Comparison of ENCODE assay signal across 17 mouse cellular contexts in genomic region chr19:36606270-36606669, GRCm38 (mm10). TPM values are rescaled to one million over a fixed set of nuclear protein-coding genes. Genes with fewer than 3 reads are reported as not detected.
DNase-seq lines count a peak whose midpoint lies in the region; ATAC-seq and TF ChIP-seq lines count a peak whose summit lies in the region.
"Had no signal": no experiment of that assay in that cellular context is flagged by ENCODE, and none has a peak within 500 bp of the region (broad histone marks: within the 10 kb centered on the region; RNA-seq: fewer than 3 reads in every experiment).

No protein-coding gene starts in this region.

- no peak overlapping the region for H3K27ac ChIP-seq in layer of hippocampus, adult 2 months
- no peak overlapping the region for H3K27ac ChIP-seq in midbrain, postnatal 0 days (ENCODE audit: low read depth, low read length)
- H3K27ac ChIP-seq in midbrain, embryonic 16.5 days (ENCODE audit: low read length), result no peak overlapping the region
- H3K27ac ChIP-seq: hindbrain, embryonic 13.5 days; midbrain, embryonic 13.5 days had no signal

- DNase-seq in embryo, embryonic 10 days (ENCODE audit: low spot score), result peak; percentile 35
- DNase-seq in embryo, embryonic 9.5 days (ENCODE audit: extremely low spot score), result no peak
- no peak for DNase-seq in layer of hippocampus, adult 2 months (ENCODE audit: low spot score in 2 of 2)
- no peak for DNase-seq in layer of hippocampus, postnatal 36 days
- DNase-seq in midbrain, postnatal 0 days (ENCODE audit: low spot score), result peak; percentile 56
- no peak for DNase-seq in ovary, postnatal 10 days (ENCODE audit: low spot score)
- DNase-seq: adrenal gland, adult 2 months; cerebellum, postnatal 36 days; kidney, adult 9 months; lung, postnatal 14 days; right cerebral cortex, postnatal 14 days; thymus, adult 18-20 months had no signal

- H3K36me3 ChIP-seq in midbrain, postnatal 0 days (ENCODE audit: insufficient read depth, low read length), result no peaks in the 10 kb centered on the region
- peaks cover 3% of the 10 kb centered on the region; the same call in 1 of the 2 replicates for H3K36me3 ChIP-seq in midbrain, embryonic 16.5 days (ENCODE audit: control insufficient read depth, insufficient read depth, low read length)
- H3K36me3 ChIP-seq: heart, embryonic 12.5 days; midbrain, embryonic 13.5 days had no signal

- no peak overlapping the region for H3K9ac ChIP-seq in midbrain, postnatal 0 days (replicated peaks; ENCODE audit: low read length, poor library complexity, severe bottlenecking)
- H3K9ac ChIP-seq in midbrain, embryonic 16.5 days (ENCODE audit: low read depth, low read length), result no peak overlapping the region
- H3K9ac ChIP-seq: heart, embryonic 12.5 days; hindbrain, embryonic 13.5 days; midbrain, embryonic 13.5 days had no signal

- no peaks in the 10 kb centered on the region for H3K9me3 ChIP-seq in midbrain, postnatal 0 days (ENCODE audit: low read length)
- no peaks in the 10 kb centered on the region for H3K9me3 ChIP-seq in midbrain, embryonic 16.5 days (replicated peaks; ENCODE audit: control insufficient read depth, low read length, poor library complexity, severe bottlenecking)
- H3K9me3 ChIP-seq: heart, embryonic 12.5 days; hindbrain, embryonic 13.5 days; midbrain, embryonic 13.5 days had no signal

- H3K4me2 ChIP-seq in midbrain, postnatal 0 days (ENCODE audit: low read depth, low read length, poor library complexity, severe bottlenecking), result no peak overlapping the region
- no peak overlapping the region for H3K4me2 ChIP-seq in midbrain, embryonic 16.5 days (ENCODE audit: low read length)
- H3K4me2 ChIP-seq: heart, embryonic 12.5 days; hindbrain, embryonic 13.5 days; midbrain, embryonic 13.5 days had no signal

- H3K27me3 ChIP-seq in midbrain, postnatal 0 days (ENCODE audit: insufficient read depth, low read length), result no peaks in the 10 kb centered on the region
- H3K27me3 ChIP-seq in midbrain, embryonic 16.5 days (ENCODE audit: control insufficient read depth, insufficient read depth, low read depth, low read length), result no peaks in the 10 kb centered on the region
- H3K27me3 ChIP-seq: heart, embryonic 12.5 days; hindbrain, embryonic 13.5 days; midbrain, embryonic 13.5 days had no signal

- no peak overlapping the region for H3K4me3 ChIP-seq in layer of hippocampus, adult 2 months
- H3K4me3 ChIP-seq in midbrain, postnatal 0 days (ENCODE audit: low read depth, low read length), result no peak overlapping the region
- H3K4me3 ChIP-seq in midbrain, embryonic 16.5 days (ENCODE audit: low read depth, low read length), result no peak overlapping the region
- H3K4me3 ChIP-seq: heart, embryonic 12.5 days; hindbrain, embryonic 13.5 days; midbrain, embryonic 13.5 days had no signal

- no peak for ATAC-seq in midbrain, postnatal 0 days (ENCODE audit: low FRiP score)
- no peak for ATAC-seq in midbrain, embryonic 16.5 days
- ATAC-seq in CD4-positive, CD25-positive, alpha-beta regulatory T cell, adult 4 months, result no peak
- ATAC-seq: midbrain, embryonic 13.5 days had no signal

- peak; percentile 72 for TF ChIP-seq CTCF in layer of hippocampus, adult 2 months (conservative IDR thresholded peaks at IDR 0.05)
- peak; percentile 56 for TF ChIP-seq CTCF in midbrain, postnatal 0 days (IDR thresholded peaks at IDR 0.05)

- no peaks in the 10 kb centered on the region for H3K4me1 ChIP-seq in midbrain, postnatal 0 days (ENCODE audit: insufficient read depth, low read length)
- H3K4me1 ChIP-seq in midbrain, embryonic 16.5 days (ENCODE audit: control insufficient read depth, insufficient read depth, low read length), result no peaks in the 10 kb centered on the region

- WGBS in midbrain, postnatal 0 days, result 70% methylated on average over 1 of the region's 1 CpGs
- WGBS in midbrain, embryonic 16.5 days, result 57% methylated on average over 1 of the region's 1 CpGs

RNA-seq across cellular contexts. Expression of gene Hectd2, which starts 51.8 kb away (rescaled TPM):
- total RNA-seq in layer of hippocampus, adult 2 months (2021), result 10 to 100 TPM; 42.7 to 45.3 TPM
- 10 to 100 TPM; 40.3 to 49.3 TPM for total RNA-seq in layer of hippocampus, postnatal 36 days (2021)
- total RNA-seq in midbrain, postnatal 0 days (2014; rRNA removed), result 31.2 and 31.7 TPM in 2 replicates
- polyA plus RNA-seq in midbrain, postnatal 0 days (2015; fragmentation: Nextera tagmentation; extraction: Ambion mirVana), result 6.1 and 8.1 TPM in 2 replicates
- polyA plus RNA-seq in midbrain, embryonic 16.5 days (2015; fragmentation: Nextera tagmentation; extraction: Ambion mirVana), result 11.3 and 11.9 TPM in 2 replicates
- polyA plus RNA-seq in CD4-positive, CD25-positive, alpha-beta regulatory T cell, adult 4 months (2017; shearing (Covaris generic)), result 1 to 10 TPM; 1.2 to 1.5 TPM

Comparison
In these comparisons a context has a peak if more than half of its experiments do, and no peak if none do; other contexts are left out.
1. DNase-seq: peak in embryo, embryonic 10 days (single experiment) and midbrain, postnatal 0 days (single experiment); none in embryo, embryonic 9.5 days (single experiment), layer of hippocampus, adult 2 months (0 of 2), layer of hippocampus, postnatal 36 days (0 of 2) and ovary, postnatal 10 days (single experiment).